28 mouse cellular contexts compared by ENCODE assay signal in genomic region chr6:99469134-99469834, GRCm38 (mm10). TPM values are rescaled to one million over a fixed set of nuclear protein-coding genes. Genes with fewer than 3 reads are reported as not detected.
DNase-seq lines count a peak whose midpoint lies in the region; ATAC-seq and TF ChIP-seq lines count a peak whose summit lies in the region.
"Had no signal": no experiment of that assay in that cellular context is flagged by ENCODE, and none has a peak within 500 bp of the region (broad histone marks: within the 10 kb centered on the region; RNA-seq: fewer than 3 reads in every experiment).

No protein-coding gene starts in this region.

- intact Hi-C loops in left cerebral cortex, postnatal 25 days (cut with DNase I) = no loop called here

- 39% methylated on average over 12 of the region's 12 CpGs for WGBS in intestine, postnatal 0 days
- WGBS in stomach, embryonic 16.5 days = 55% methylated on average over 12 of the region's 12 CpGs

- H3K9ac ChIP-seq in intestine, postnatal 0 days (ENCODE audit: low read depth, low read length) = no peak overlapping the region
- no peak overlapping the region for H3K9ac ChIP-seq in stomach, embryonic 16.5 days (ENCODE audit: low read length)
- H3K9ac ChIP-seq: forebrain, embryonic 12.5 days; forebrain, postnatal 0 days; heart, embryonic 15.5 days; hindbrain, embryonic 12.5 days; liver, embryonic 12.5 days; liver, postnatal 0 days; midbrain, embryonic 12.5 days; neural tube, embryonic 13.5 days had no signal

- ATAC-seq in intestine, postnatal 0 days = peak; percentile 79
- peak; percentile 57 for ATAC-seq in stomach, embryonic 16.5 days (ENCODE audit: insufficient read depth, low FRiP score)
- ATAC-seq: activated CD4-positive, CD25-positive, alpha-beta regulatory T cell, adult 4 months; forebrain, postnatal 0 days; liver, embryonic 12.5 days; liver, postnatal 0 days had no signal

- peak overlapping the region; percentile 43 for H3K4me2 ChIP-seq in intestine, postnatal 0 days (replicated peaks; ENCODE audit: low read depth)
- H3K4me2 ChIP-seq in stomach, embryonic 16.5 days (ENCODE audit: low read depth, low read length) = no peak overlapping the region
- H3K4me2 ChIP-seq: forebrain, embryonic 12.5 days; heart, embryonic 15.5 days; hindbrain, embryonic 12.5 days; liver, embryonic 12.5 days; midbrain, embryonic 12.5 days; neural tube, embryonic 13.5 days had no signal

- H3K36me3 ChIP-seq in intestine, postnatal 0 days (ENCODE audit: control insufficient read depth, insufficient read depth) = peaks cover 8% of the 10 kb centered on the region; the same call in 1 of the 2 replicates
- H3K36me3 ChIP-seq in stomach, embryonic 16.5 days (ENCODE audit: control insufficient read depth, insufficient read depth, low read length) = no peaks in the 10 kb centered on the region
- H3K36me3 ChIP-seq: forebrain, embryonic 12.5 days; heart, embryonic 10.5 days; heart, embryonic 15.5 days; hindbrain, embryonic 12.5 days; midbrain, embryonic 12.5 days; neural tube, embryonic 13.5 days had no signal

- H3K4me1 ChIP-seq in intestine, postnatal 0 days (replicated peaks; ENCODE audit: control insufficient read depth, insufficient read depth, low read length) = peaks cover 3% of the 10 kb centered on the region; the same call in 1 of the 2 replicates
- peaks cover 19% of the 10 kb centered on the region for H3K4me1 ChIP-seq in stomach, embryonic 16.5 days (ENCODE audit: control insufficient read depth, insufficient read depth, low read length)
- H3K4me1 ChIP-seq: liver, embryonic 12.5 days had no signal

- H3K27ac ChIP-seq in intestine, postnatal 0 days (ENCODE audit: low read depth, low read length) = peak overlapping the region; percentile 46; the same call in 1 of the 2 replicates
- H3K27ac ChIP-seq in stomach, embryonic 16.5 days (ENCODE audit: low read length) = peak overlapping the region; percentile 9; the same call in 1 of the 2 replicates
- H3K27ac ChIP-seq: forebrain, embryonic 12.5 days; heart, embryonic 10.5 days; heart, embryonic 15.5 days; hindbrain, embryonic 12.5 days; liver, embryonic 12.5 days; midbrain, embryonic 12.5 days; neural tube, embryonic 13.5 days had no signal

- no peaks in the 10 kb centered on the region for H3K27me3 ChIP-seq in intestine, postnatal 0 days (replicated peaks; ENCODE audit: control insufficient read depth, insufficient read depth, low read length)
- H3K27me3 ChIP-seq in stomach, embryonic 16.5 days (ENCODE audit: control insufficient read depth, insufficient read depth, low read length) = no peaks in the 10 kb centered on the region
- H3K27me3 ChIP-seq: CH12.LX; forebrain, embryonic 12.5 days; heart, embryonic 15.5 days; hindbrain, embryonic 12.5 days; liver, embryonic 12.5 days; midbrain, embryonic 12.5 days; neural tube, embryonic 13.5 days had no signal

- H3K9me3 ChIP-seq in intestine, postnatal 0 days (ENCODE audit: control insufficient read depth) = no peaks in the 10 kb centered on the region
- no peaks in the 10 kb centered on the region for H3K9me3 ChIP-seq in stomach, embryonic 16.5 days (replicated peaks; ENCODE audit: control insufficient read depth, low read length)
- H3K9me3 ChIP-seq: forebrain, embryonic 12.5 days; heart, embryonic 10.5 days; heart, embryonic 15.5 days; hindbrain, embryonic 12.5 days; liver, embryonic 12.5 days; midbrain, embryonic 12.5 days; neural tube, embryonic 13.5 days had no signal

- no peak for TF ChIP-seq CTCF in intestine, postnatal 0 days (IDR thresholded peaks at IDR 0.05; ENCODE audit: low read depth)

- peak; percentile 39 for DNase-seq in embryo, embryonic 10 days (ENCODE audit: low spot score)
- DNase-seq in embryo, embryonic 9.5 days (ENCODE audit: extremely low spot score) = no peak
- peak; percentile 26 for DNase-seq in embryo, embryonic 10.5 days (ENCODE audit: low spot score)
- DNase-seq in left cerebral cortex, postnatal 25 days (ENCODE audit: low spot score in 2 of 2) = no peak
- DNase-seq in layer of hippocampus, postnatal 14 days (ENCODE audit: low spot score in 2 of 2) = no peak
- DNase-seq: adrenal gland, adult 2 months; adrenal gland, postnatal 36 days; cerebellum, adult 2 months; cerebellum, postnatal 14 days; forebrain, postnatal 0 days; kidney, adult 8-10 months; kidney, postnatal 4 days; liver, postnatal 0 days; lung, postnatal 36 days; right cerebral cortex, postnatal 4 days; thymus, postnatal 14 days had no signal

- no peak overlapping the region for H3K4me3 ChIP-seq in intestine, postnatal 0 days (ENCODE audit: low read depth, low read length)
- no peak overlapping the region for H3K4me3 ChIP-seq in stomach, embryonic 16.5 days (replicated peaks; ENCODE audit: low read length)
- H3K4me3 ChIP-seq: forebrain, embryonic 12.5 days; heart, embryonic 10.5 days; heart, embryonic 15.5 days; hindbrain, embryonic 12.5 days; liver, embryonic 12.5 days; midbrain, embryonic 12.5 days; myocyte; neural tube, embryonic 13.5 days had no signal

RNA-seq across cellular contexts. Expression of gene Foxp1, which starts 53.2 kb away (rescaled TPM):
- polyA plus RNA-seq in intestine, postnatal 0 days (2015; fragmentation: Nextera tagmentation; extraction: Ambion mirVana) = 45.3 and 57.0 TPM in 2 replicates
- polyA plus RNA-seq in stomach, embryonic 16.5 days (2015; fragmentation: Nextera tagmentation; extraction: Ambion mirVana) = 108 and 110 TPM in 2 replicates
- total RNA-seq in left cerebral cortex, postnatal 25 days (2021) = 100 to 1,000 TPM; 132 to 157 TPM
- 10 to 100 TPM; 95.0 to 96.7 TPM for total RNA-seq in layer of hippocampus, postnatal 14 days (2021)

Comparison
In these comparisons a context has a peak if more than half of its experiments do, and no peak if none do; other contexts are left out.
1. DNase-seq: peak in embryo, embryonic 10 days (single experiment) and embryo, embryonic 10.5 days (single experiment); none in embryo, embryonic 9.5 days (single experiment), left cerebral cortex, postnatal 25 days (0 of 2) and layer of hippocampus, postnatal 14 days (0 of 2).